Mouse (Mus musculus): ENCODE results near the gene Styxl1.

GRCm38 (mm10) chr5:135822316-135822944 is 44.2 kb upstream of the Styxl1 start:
- TF ChIP-seq CTCF (IDR thresholded peaks at IDR 0.05; ENCODE audit: extremely low read depth, insufficient read depth, insufficient read length, insufficient replicate concordance): no peak
- no peak for TF ChIP-seq POLR2A (IDR thresholded peaks at IDR 0.05; ENCODE audit: low read depth, low read length)
